Mouse (Mus musculus): Measurements from ENCODE around the gene Wls. TPM values are rescaled to one million over a fixed set of nuclear protein-coding genes. Genes with fewer than 3 reads are reported as not detected.

The Wls gene
- total RNA-seq, 2 experiments from 2014 or later, result 77.9 to 87.8 TPM

- DNase-seq, result no peak
- intact Hi-C loops (cut with DNase I), result no loop called here
Observed at GRCm38 (mm10) chr3:159891057-159891752, 51.7 kb downstream of the Wls start.

- DNase-seq, result no peak
Observed at GRCm38 (mm10) chr3:159907329-159907728, 67.9 kb downstream of the Wls start.

GRCm38 (mm10) chr3:159917328-159918090, 78.0 kb downstream of the Wls start:
- no peak for DNase-seq
- intact Hi-C loops (cut with DNase I), result no loop called here

More at GRCm38 (mm10) chr3:159907329-159907728, 67.9 kb downstream of the Wls start:
- intact Hi-C loops (cut with DNase I), result no loop called here

Other genes starting within 250 kb of the Wls start
- gene Rpe65, start 240.5 kb upstream of the Wls start, total RNA-seq (2021), result not detected

Data from heart, postnatal 10 days (tissue).